Mouse (Mus musculus) heart, adult 2 months (tissue): Measurements from ENCODE around the gene Casp9.

Experiments
- CTCF ChIP-seq: fragments of 200-600 bp; IDR thresholded peaks from 2 replicates; pipeline ENCODE4 v1.8.1; 2022; ENCODE audit warnings: antibody characterized with exemption, mild to moderate bottlenecking, moderate library complexity
- POLR2A ChIP-seq: fragments of 200-500 bp; IDR thresholded peaks from 2 replicates; pipeline ENCODE4 v1.6.1; 2011; ENCODE audit warnings: mild to moderate bottlenecking, low read depth, low read length, control low read depth; ENCODE audit not compliant: insufficient read depth

DNA sequence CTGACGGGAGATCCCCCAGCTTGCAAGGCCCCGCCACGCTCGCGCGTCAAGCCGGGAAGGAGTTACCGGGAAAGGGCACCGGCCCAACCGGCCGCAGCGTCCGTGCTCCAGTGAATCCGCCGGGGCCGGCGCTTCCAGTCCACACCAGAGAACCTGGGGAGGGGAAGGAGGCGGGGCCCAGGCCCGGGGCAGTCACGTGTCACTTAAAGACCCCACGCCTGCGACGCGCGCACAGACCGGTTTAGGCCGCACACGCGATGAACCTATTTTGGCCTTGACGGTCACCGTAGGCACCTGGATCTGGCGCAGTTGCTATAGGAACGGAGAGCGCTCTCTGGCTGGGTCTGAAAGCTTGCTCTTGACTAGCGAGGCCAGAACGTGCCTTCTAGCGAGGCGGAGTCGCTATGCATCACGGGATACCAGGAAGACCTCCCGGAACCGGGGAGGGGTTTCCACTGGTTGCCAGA, 2.9 kb upstream of the Casp9 start, which contains the start of gene Dnajc16:
- TF ChIP-seq POLR2A = peak; percentile 78
- TF ChIP-seq CTCF = peak; percentile 12; the same call in 1 of the 2 replicates
